Mouse (Mus musculus) liver, postnatal 0 days (tissue): Measurements from ENCODE around the gene Ptgr1. TPM values are rescaled to one million over a fixed set of nuclear protein-coding genes. Genes with fewer than 3 reads are reported as not detected.
A peak's percentile ranks its signal among the peaks of the same experiment; 100 is the strongest.

Source experiments
- ATAC-seq: fragments of 200-750 bp; cut with Nextera tagmentation; 2 replicates; pipeline ENCODE4 v1.8.0; 2017; ENCODE audit warnings: mild to moderate bottlenecking, moderate library complexity
- DNase-seq: peaks from one replicate; pipeline ENCODE4 v3.0.0-alpha.2; 2016
- H3K27ac ChIP-seq: fragments of 300-500 bp; sonication (generic); 2 replicates; pipeline ENCODE4 v1.5.1; 2014; ENCODE audit warnings: antibody characterized with exemption, moderate library complexity, mild to moderate bottlenecking, low read depth
- H3K27me3 ChIP-seq: fragments of 300-500 bp; sonication (generic); 2 replicates; pipeline ENCODE4 v1.6.1; 2014; ENCODE audit warnings: low read length, control low read depth, mixed read lengths; ENCODE audit not compliant: insufficient read depth
- H3K36me3 ChIP-seq: fragments of 300-500 bp; sonication (generic); replicated peaks from 2 replicates; pipeline ENCODE4 v1.6.1; 2014; ENCODE audit warnings: mild to moderate bottlenecking, control low read depth, low read length, moderate library complexity, mixed read lengths; ENCODE audit not compliant: insufficient read depth
- H3K4me1 ChIP-seq: fragments of 300-500 bp; sonication (generic); 2 replicates; pipeline ENCODE4 v1.6.1; 2014; ENCODE audit warnings: antibody characterized with exemption, mild to moderate bottlenecking, control low read depth; ENCODE audit not compliant: insufficient read depth
- H3K4me2 ChIP-seq: fragments of 300-500 bp; sonication (generic); 2 replicates; pipeline ENCODE4 v1.6.1; 2014; ENCODE audit warnings: low read depth, mild to moderate bottlenecking, low read length, moderate library complexity, mixed read lengths
- H3K4me3 ChIP-seq: fragments of 300-500 bp; sonication (generic); 2 replicates; pipeline ENCODE4 v1.5.1; 2014; ENCODE audit warnings: low read depth, low read length
- H3K9ac ChIP-seq: fragments of 300-500 bp; sonication (generic); replicated peaks from 2 replicates; pipeline ENCODE4 v1.6.1; 2014; ENCODE audit warnings: mild to moderate bottlenecking, moderate library complexity
- H3K9me3 ChIP-seq: fragments of 300-500 bp; sonication (generic); 2 replicates; pipeline ENCODE4 v1.6.1; 2016; ENCODE audit warnings: mild to moderate bottlenecking, control low read depth, low read length, mixed read lengths
- CTCF ChIP-seq: sonication (generic); IDR thresholded peaks from 2 replicates; pipeline ENCODE4 v1.5.1; 2016; ENCODE audit warnings: antibody characterized with exemption, low read depth
- EP300 ChIP-seq: IDR thresholded peaks from 2 replicates; pipeline ENCODE4 v1.6.1; 2016; ENCODE audit warnings: antibody characterized with exemption, low read depth, mild to moderate bottlenecking
- WGBS: fragments of 180-500 bp; shearing (Covaris S2); extraction: QIAGEN DNeasy Blood & Tissue Kit; methylation state at CpG from one replicate; pipeline ENCODE4 v1.1.7; 2014; ENCODE audit not compliant: insufficient replicate concordance; 5-methylcytosine and 5-hydroxymethylcytosine counted together
- polyA plus RNA-seq: library from polyadenylated mRNA; unstranded; fragments of >200 nt; fragmentation: Nextera tagmentation; extraction: Ambion mirVana; gene quantifications from 2 replicates; pipeline ENCODE4 v1.2.1, GENCODE M21; 2015

The Ptgr1 gene
- 6.4 and 6.8 TPM in 2 replicates for polyA plus RNA-seq

- 0 out of 2 replicates have a peak, but pooled peaks cover 5% of the 10 kb centered on the region for H3K36me3 ChIP-seq
- no peaks in the 10 kb centered on the region for H3K27me3 ChIP-seq
- peak; percentile 66 for ATAC-seq
- under 1% methylated on average over 28 of the region's 28 CpGs for WGBS
- peak; percentile 86 for DNase-seq
- H3K4me3 ChIP-seq = peak within 1 kb of the TSS; percentile 59
- H3K27ac ChIP-seq = peak within 1 kb of the TSS; percentile 30
- H3K9me3 ChIP-seq = no peaks in the 10 kb centered on the region
- H3K4me2 ChIP-seq = peak within 1 kb of the TSS; percentile 79
- peak within 1 kb of the TSS; percentile 63 for H3K9ac ChIP-seq
- no peak for TF ChIP-seq EP300
- TF ChIP-seq CTCF = no peak
- H3K4me1 ChIP-seq = peaks cover 25% of the 10 kb centered on the region
Measured at GRCm38 (mm10) chr4:58986540-58987190, at the start of gene Ptgr1. Ptgr1 (minus strand) TSS chr4:58987119.

GRCm38 (mm10) chr4:59035786-59036350 lies 48.9 kb upstream of the Ptgr1 start:
- Histone ChIP-seq H3K4me3 (peak overlapping the region; percentile 78), H3K4me2 (peak overlapping the region; percentile 96), H3K27ac (no peak overlapping the region), H3K27me3 (no peaks in the 10 kb centered on the region), H3K9ac (peak overlapping the region; percentile 79), H3K9me3 (no peaks in the 10 kb centered on the region), H3K4me1 (peaks cover 19% of the 10 kb centered on the region), H3K36me3 (no peaks in the 10 kb centered on the region)
- WGBS = 63% methylated on average over 18 of the region's 18 CpGs
- TF ChIP-seq EP300 (no peak), CTCF (no peak)
- ATAC-seq (no peak), DNase-seq (no peak)

GRCm38 (mm10) chr4:59034918-59035785 lies 48.2 kb upstream of the Ptgr1 start, which contains the start of gene Gng10:
Gng10 (plus strand) TSS chr4:59035088.
- H3K4me3 ChIP-seq = peak within 1 kb of the TSS; percentile 78
- H3K27me3 ChIP-seq = no peaks in the 10 kb centered on the region
- peak; percentile 67 for DNase-seq
- 8% methylated on average over 76 of the region's 76 CpGs for WGBS
- peak within 1 kb of the TSS; percentile 79 for H3K9ac ChIP-seq
- peaks cover 17% of the 10 kb centered on the region for H3K4me1 ChIP-seq
- H3K9me3 ChIP-seq = no peaks in the 10 kb centered on the region
- peak within 1 kb of the TSS; percentile 56 for H3K27ac ChIP-seq
- peak within 1 kb of the TSS; percentile 96 for H3K4me2 ChIP-seq
- TF ChIP-seq EP300 (no peak), CTCF (no peak)
- H3K36me3 ChIP-seq = no peaks in the 10 kb centered on the region
- peak; percentile 89 for ATAC-seq

GRCm38 (mm10) chr4:59034325-59034917 lies 47.5 kb upstream of the Ptgr1 start:
- peak overlapping the region; percentile 79; the same call in 1 of the 2 replicates for H3K9ac ChIP-seq
- H3K36me3 ChIP-seq = no peaks in the 10 kb centered on the region
- no peaks in the 10 kb centered on the region for H3K27me3 ChIP-seq
- TF ChIP-seq CTCF = no peak
- TF ChIP-seq EP300 = no peak
- DNase-seq (no peak), ATAC-seq (no peak)
- peaks cover 14% of the 10 kb centered on the region for H3K4me1 ChIP-seq
- H3K27ac ChIP-seq = no peak overlapping the region
- H3K4me3 ChIP-seq = peak overlapping the region; percentile 78
- H3K4me2 ChIP-seq = peak overlapping the region; percentile 96
- WGBS = 78% methylated on average over 10 of the region's 10 CpGs
- H3K9me3 ChIP-seq = no peaks in the 10 kb centered on the region

- Histone ChIP-seq H3K27ac (no peak overlapping the region), H3K4me3 (no peak overlapping the region), H3K27me3 (no peaks in the 10 kb centered on the region), H3K9me3 (no peaks in the 10 kb centered on the region), H3K9ac (no peak overlapping the region), H3K4me2 (no peak overlapping the region), H3K36me3 (peaks cover 26% of the 10 kb centered on the region), H3K4me1 (no peaks in the 10 kb centered on the region)
- WGBS = 63% methylated on average over 2 of the region's 2 CpGs
- ATAC-seq (no peak), DNase-seq (no peak)
- TF ChIP-seq EP300 = no peak
Measured at GRCm38 (mm10) chr4:59016922-59017321, 30.0 kb upstream of the Ptgr1 start.

- 80% methylated on average over 3 of the region's 3 CpGs for WGBS
- TF ChIP-seq CTCF (no peak), EP300 (no peak)
Measured at GRCm38 (mm10) chr4:59015181-59015580, 28.3 kb upstream of the Ptgr1 start.

More at GRCm38 (mm10) chr4:59015181-59015580, 28.3 kb upstream of the Ptgr1 start:
- no peak overlapping the region for H3K4me2 ChIP-seq
- no peaks in the 10 kb centered on the region for H3K9me3 ChIP-seq
- H3K36me3 ChIP-seq = peaks cover 23% of the 10 kb centered on the region
- H3K27me3 ChIP-seq = no peaks in the 10 kb centered on the region
- H3K4me1 ChIP-seq = peaks cover 6% of the 10 kb centered on the region
- no peak overlapping the region for H3K27ac ChIP-seq
- no peak overlapping the region for H3K4me3 ChIP-seq
- no peak for ATAC-seq
- no peak for DNase-seq
- H3K9ac ChIP-seq = no peak overlapping the region
